Mouse (Mus musculus): ENCODE results near the gene Fam149a.
"Not testable (repeated sequence)": the region's sequence is repeated elsewhere in the genome, so short reads cannot be mapped to it uniquely, and the experiment has no call there.

Fam149a gene

GRCm38 (mm10) chr8:45330856-45331255, 51.2 kb downstream of the Fam149a start:
- no peak for DNase-seq

DNA sequence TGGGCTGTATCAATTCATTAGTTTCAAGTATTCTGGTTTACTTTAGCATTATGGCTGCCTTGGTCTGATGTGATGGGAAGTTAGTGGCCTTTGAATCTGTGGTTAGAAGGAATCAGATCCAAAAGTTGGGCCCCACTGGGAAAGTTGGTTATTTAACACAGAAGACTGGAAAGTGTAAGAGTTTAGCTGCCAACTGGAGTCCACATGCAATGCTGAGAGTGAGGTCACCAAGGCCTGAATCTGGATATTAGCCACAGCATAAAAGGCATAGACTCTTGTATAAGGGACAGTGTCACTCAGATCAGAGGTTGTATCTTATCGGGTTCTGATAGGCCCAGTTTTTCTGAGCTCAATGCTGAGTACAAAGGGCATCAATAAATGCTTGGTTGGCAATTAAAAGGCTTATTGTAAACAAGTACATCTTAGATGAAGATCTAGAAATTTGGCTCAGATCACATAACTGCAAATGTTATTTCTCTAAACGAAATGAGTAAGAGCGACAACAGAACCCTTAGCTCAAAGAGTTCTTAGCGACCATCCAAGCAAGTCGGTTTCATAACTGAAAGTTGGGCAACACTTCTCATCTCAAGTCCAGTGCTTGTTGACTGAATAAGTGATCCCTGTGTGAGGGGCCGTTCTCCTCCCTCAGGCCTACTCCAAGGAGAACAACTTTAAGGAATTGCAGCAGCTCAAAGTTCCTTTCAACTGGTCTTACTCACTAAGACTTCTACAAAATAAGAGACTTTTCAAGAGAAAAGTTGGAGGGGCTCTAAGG, 52.7 kb downstream of the Fam149a start:
- DNase-seq: no peak

GRCm38 (mm10) chr8:45327076-45327475, 55.0 kb downstream of the Fam149a start:
- DNase-seq: not testable (repeated sequence)

GRCm38 (mm10) chr8:45324151-45324550, 57.9 kb downstream of the Fam149a start:
- no peak for DNase-seq

GRCm38 (mm10) chr8:45321365-45321764, 60.7 kb downstream of the Fam149a start:
- no peak for DNase-seq

DNA sequence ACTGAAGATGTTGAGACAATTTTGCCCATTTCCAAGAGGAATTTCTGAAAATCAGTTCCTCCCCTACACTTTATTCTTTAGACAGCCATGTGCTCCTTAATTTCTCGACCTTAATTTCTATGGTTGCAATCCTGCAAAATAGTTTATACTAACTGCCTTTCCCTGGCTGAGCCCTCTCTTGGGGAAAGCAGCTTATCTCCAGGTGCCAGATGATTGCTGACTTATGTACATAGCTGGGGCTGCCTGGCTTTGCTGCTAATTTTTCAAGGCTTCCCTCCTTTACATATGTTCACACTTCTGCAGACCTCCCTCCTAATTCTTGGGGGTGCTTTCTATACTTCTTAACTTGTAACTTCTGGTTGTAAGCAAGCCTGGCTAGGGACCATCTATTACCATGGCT, 61.2 kb downstream of the Fam149a start:
- no peak for DNase-seq

DNA sequence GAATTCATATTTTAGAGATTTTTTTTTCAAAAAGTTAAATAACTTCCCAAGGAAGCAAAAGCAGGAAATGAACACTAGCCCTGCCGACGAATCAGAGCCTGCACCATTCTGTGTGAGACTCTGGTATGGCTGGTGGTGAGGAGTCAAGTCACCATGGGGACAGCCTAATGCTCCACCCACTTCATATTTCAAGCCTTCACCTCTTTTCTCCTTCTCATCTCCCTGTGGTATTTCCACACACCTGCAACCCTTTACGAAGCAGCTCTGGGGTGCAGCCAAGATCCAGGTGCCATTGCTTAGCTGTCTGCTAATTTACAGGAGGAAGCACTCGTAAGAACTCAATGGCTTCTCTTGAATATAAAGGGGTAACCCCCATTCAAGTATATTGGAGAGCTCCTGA, 71.1 kb downstream of the Fam149a start:
- no peak for DNase-seq

DNA sequence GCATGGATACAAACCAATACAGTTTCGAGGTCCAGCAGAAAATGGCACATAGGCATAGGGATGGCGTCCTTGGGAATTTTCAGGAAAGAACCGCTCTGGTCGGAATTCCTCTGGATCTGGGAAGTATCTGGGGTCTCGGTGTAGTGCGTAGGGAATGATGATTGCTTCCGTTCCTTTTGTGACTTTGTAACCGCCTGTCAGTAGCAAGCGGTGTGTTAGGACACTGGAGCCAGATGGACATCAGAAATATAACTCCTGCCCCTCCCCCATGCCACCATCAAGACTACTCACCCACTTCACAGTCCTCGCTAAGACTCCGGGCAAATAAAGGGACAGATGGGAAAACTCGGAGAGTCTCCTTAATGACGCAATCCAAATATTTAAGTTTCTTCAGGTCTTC, 73.7 kb downstream of the Fam149a start, which contains the start of gene Gm45753:
Gm45753 (minus strand) TSS at position 101 of the 400 bp plus-strand sequence.
- no peak for DNase-seq

DNA sequence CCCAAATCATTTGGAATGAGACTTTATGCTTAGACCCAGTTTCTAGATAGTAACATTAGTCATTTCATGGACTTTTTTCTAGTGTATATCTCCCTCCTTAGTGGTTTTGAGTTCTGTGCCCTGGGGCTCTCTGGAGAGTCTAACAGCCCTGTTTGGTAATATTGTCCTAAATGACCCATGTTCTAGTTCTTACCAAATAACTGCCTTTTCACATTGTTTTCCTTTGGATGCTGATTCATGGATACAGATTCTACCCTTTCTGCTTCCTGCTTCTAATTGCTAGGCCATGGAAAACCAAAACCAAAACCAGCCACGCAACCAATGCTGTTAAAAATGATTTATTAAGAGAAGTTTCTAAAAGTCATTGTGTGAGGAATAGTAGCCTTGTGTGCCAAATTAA, 76.6 kb downstream of the Fam149a start:
- DNase-seq: no peak

- DNase-seq: no peak
Measured at GRCm38 (mm10) chr8:45304354-45304753, 77.7 kb downstream of the Fam149a start.

DNA sequence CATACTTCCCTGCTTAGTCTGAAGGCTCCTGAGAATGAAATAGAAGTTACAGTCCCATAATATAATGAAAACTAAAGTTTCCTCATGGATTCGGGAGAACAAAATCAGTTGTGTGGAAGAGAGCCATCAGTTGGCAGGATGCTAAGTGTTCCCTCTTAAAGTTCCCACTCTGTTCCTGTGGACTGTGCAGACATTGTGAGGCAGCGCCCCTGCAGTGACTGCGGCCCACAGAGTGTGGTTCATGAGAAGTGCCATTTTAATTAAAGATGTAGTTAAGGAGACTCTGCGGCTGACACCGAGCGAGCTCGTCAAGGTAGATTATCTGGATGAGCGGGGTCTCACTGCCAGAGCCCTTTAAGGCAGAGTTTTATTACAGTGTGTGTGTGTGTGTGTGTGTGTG, 79.7 kb downstream of the Fam149a start:
- DNase-seq: no peak

- DNase-seq: no peak
Measured at GRCm38 (mm10) chr8:45295276-45295675, 86.8 kb downstream of the Fam149a start.

DNA sequence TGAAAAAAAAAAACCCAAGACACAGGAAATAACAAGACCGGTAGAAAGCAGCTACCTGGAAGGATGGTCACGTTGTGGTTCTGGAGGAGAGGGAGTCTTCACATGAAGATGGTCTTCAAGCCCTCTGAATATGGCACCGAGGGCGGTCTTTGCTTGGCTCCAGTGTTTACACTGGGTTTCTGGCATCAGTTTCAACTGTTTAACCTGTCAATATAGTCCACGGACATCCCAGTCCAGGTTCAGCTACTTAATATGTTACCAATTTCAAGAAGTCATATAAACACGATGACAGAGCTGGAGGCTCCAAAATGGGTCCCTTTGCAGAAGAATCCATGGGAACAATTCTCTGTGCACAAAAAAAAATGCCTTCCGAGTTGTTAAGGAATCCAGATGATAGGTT, 87.4 kb downstream of the Fam149a start, which contains the start of gene Klkb1:
Klkb1 (minus strand) TSS at position 173 of the 400 bp plus-strand sequence.
- DNase-seq: no peak

DNA sequence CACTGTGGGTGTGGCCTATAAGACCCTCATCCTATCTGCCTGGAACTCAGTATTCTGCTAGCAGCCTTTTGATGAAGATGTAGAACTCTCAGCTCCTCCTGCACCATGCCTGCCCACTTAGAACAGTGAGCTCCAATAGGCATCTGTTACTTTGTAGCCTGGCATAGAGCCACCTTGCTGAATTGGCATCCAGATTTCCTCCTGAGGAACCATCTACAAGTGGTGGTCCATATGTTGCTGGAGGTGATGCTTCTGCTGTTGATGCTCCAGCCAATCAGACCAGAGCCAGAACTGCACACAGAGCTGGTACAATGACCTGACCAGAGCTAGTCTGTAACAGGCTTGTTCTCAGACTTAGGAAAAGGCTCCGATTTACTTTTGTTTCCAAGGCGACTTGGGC, 90.3 kb downstream of the Fam149a start:
- no peak for DNase-seq
